Comparison of ENCODE assay signal across 19 mouse cellular contexts in the genomic region with DNA sequence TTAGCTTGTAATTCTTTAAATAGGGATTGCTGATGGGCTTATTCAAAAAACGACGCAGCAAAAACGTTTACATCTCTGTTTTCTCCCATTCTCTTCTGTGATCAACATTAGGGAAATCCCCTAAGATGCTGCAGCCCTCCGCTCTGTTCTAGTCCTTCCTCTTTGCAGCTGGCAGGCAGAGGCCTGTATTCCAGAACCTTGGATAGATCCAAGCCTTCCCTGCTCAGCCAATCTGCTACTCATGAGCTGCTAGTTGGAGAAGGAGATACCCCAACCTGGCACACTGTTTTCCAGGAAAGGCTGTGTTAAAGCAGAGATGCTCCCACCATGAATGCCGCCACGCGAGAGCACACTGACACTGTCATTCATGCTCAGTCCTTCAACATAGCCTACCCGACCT. TPM values are rescaled to one million over a fixed set of nuclear protein-coding genes. Genes with fewer than 3 reads are reported as not detected.
A peak's percentile ranks its signal among the peaks of the same experiment; 100 is the strongest.
DNase-seq lines count a peak whose midpoint lies in the region; ATAC-seq and TF ChIP-seq lines count a peak whose summit lies in the region.
"Had no signal": no experiment of that assay in that cellular context is flagged by ENCODE, and none has a peak within 500 bp of the region (broad histone marks: within the 10 kb centered on the region; RNA-seq: fewer than 3 reads in every experiment).

No protein-coding gene starts in this region.

- no peaks in the 10 kb centered on the region for H3K4me1 ChIP-seq in kidney, postnatal 0 days (replicated peaks; ENCODE audit: insufficient read depth, low read length)
- no peaks in the 10 kb centered on the region for H3K4me1 ChIP-seq in kidney, adult 2 months (ENCODE audit: control insufficient read depth, insufficient read depth, low read length)
- peaks cover 10% of the 10 kb centered on the region for H3K4me1 ChIP-seq in forebrain, embryonic 16.5 days (replicated peaks; ENCODE audit: control insufficient read depth, insufficient read depth, low read length)

- H3K27me3 ChIP-seq in kidney, postnatal 0 days (ENCODE audit: insufficient read depth, low read length), result peaks cover 16% of the 10 kb centered on the region
- H3K27me3 ChIP-seq in kidney, adult 2 months (replicated peaks; ENCODE audit: control insufficient read depth, insufficient read depth, low read length), result 0 out of 2 replicates have a peak, but pooled peaks cover 2% of the 10 kb centered on the region
- H3K27me3 ChIP-seq in splenic B cell, adult 2 months (ENCODE audit: control insufficient read depth, insufficient read depth, low read length, poor library complexity, severe bottlenecking), result no peaks in the 10 kb centered on the region
- no peaks in the 10 kb centered on the region for H3K27me3 ChIP-seq in forebrain, embryonic 16.5 days (replicated peaks; ENCODE audit: control insufficient read depth, insufficient read depth, low read length)

- H3K4me3 ChIP-seq in kidney, postnatal 0 days (replicated peaks; ENCODE audit: low read depth, low read length), result no peak overlapping the region
- H3K4me3 ChIP-seq in kidney, adult 2 months (ENCODE audit: insufficient read depth, low read depth, low read length), result no peak overlapping the region
- H3K4me3 ChIP-seq in forebrain, embryonic 16.5 days (replicated peaks; ENCODE audit: low read length), result no peak overlapping the region
- H3K4me3 ChIP-seq: embryonic facial prominence, embryonic 15.5 days; forebrain, embryonic 12.5 days; hindbrain, embryonic 12.5 days; lung, embryonic 15.5 days had no signal

- H3K4me2 ChIP-seq in kidney, postnatal 0 days (ENCODE audit: low read length), result no peak overlapping the region
- H3K4me2 ChIP-seq in forebrain, embryonic 16.5 days (ENCODE audit: low read length), result no peak overlapping the region
- H3K4me2 ChIP-seq: embryonic facial prominence, embryonic 15.5 days; forebrain, embryonic 12.5 days; hindbrain, embryonic 12.5 days; lung, embryonic 15.5 days had no signal

- no peak for TF ChIP-seq POLR2A in kidney, adult 2 months (IDR thresholded peaks at IDR 0.05; ENCODE audit: low read depth, low read length)

- H3K27ac ChIP-seq in kidney, postnatal 0 days, result no peak overlapping the region
- H3K27ac ChIP-seq in kidney, adult 2 months (ENCODE audit: insufficient read depth, low read depth, low read length), result no peak overlapping the region
- no peak overlapping the region for H3K27ac ChIP-seq in forebrain, embryonic 16.5 days (ENCODE audit: low read length)
- H3K27ac ChIP-seq: embryonic facial prominence, embryonic 15.5 days; forebrain, embryonic 12.5 days; hindbrain, embryonic 12.5 days; lung, embryonic 15.5 days; stomach, postnatal 0 days had no signal

- 37% methylated on average over 8 of the region's 8 CpGs for WGBS in kidney, postnatal 0 days
- 39% methylated on average over 8 of the region's 8 CpGs for WGBS in kidney, adult 2 months
- WGBS in forebrain, embryonic 16.5 days, result 46% methylated on average over 8 of the region's 8 CpGs

- no peak for TF ChIP-seq CTCF in kidney, postnatal 0 days (IDR thresholded peaks at IDR 0.05; ENCODE audit: low read depth)
- no peak for TF ChIP-seq CTCF in kidney, adult 2 months (conservative IDR thresholded peaks at IDR 0.05; ENCODE audit: insufficient read depth, insufficient read length, low read depth, low read length)

- no peaks in the 10 kb centered on the region for H3K9me3 ChIP-seq in kidney, postnatal 0 days (replicated peaks; ENCODE audit: low read length)
- no peaks in the 10 kb centered on the region for H3K9me3 ChIP-seq in forebrain, embryonic 16.5 days (ENCODE audit: control insufficient read depth, low read length)
- H3K9me3 ChIP-seq: embryonic facial prominence, embryonic 15.5 days; forebrain, embryonic 12.5 days; G1E; hindbrain, embryonic 12.5 days; lung, embryonic 15.5 days had no signal

- DNase-seq in kidney, postnatal 0 days (ENCODE audit: low spot score), result peak; percentile 75
- DNase-seq in kidney, adult 2 months, result no peak
- DNase-seq in lung, postnatal 10 days, result peak; percentile 19
- DNase-seq in lung, postnatal 25 days (ENCODE audit: low spot score), result no peak
- peak; percentile 36 for DNase-seq in embryo, embryonic 10.5 days (ENCODE audit: low spot score)
- peak; percentile 25 for DNase-seq in splenic B cell, adult 2 months (ENCODE audit: low read depth, low spot score)
- no peak for DNase-seq in cerebellum, adult 18-20 months
- DNase-seq: adrenal gland, postnatal 14 days; cerebellum, adult 9-11 months; liver; thymus, postnatal 14 days had no signal

- no peaks in the 10 kb centered on the region for H3K36me3 ChIP-seq in kidney, postnatal 0 days (ENCODE audit: insufficient read depth, low read length)
- no peaks in the 10 kb centered on the region for H3K36me3 ChIP-seq in kidney, adult 2 months (ENCODE audit: control insufficient read depth, insufficient read depth, low read length)
- no peaks in the 10 kb centered on the region for H3K36me3 ChIP-seq in splenic B cell, adult 2 months (ENCODE audit: control insufficient read depth, insufficient read depth, low read length, poor library complexity, severe bottlenecking)
- no peaks in the 10 kb centered on the region; the same call in 1 of the 2 replicates for H3K36me3 ChIP-seq in forebrain, embryonic 16.5 days (ENCODE audit: control insufficient read depth, insufficient read depth)
- H3K36me3 ChIP-seq: embryonic facial prominence, embryonic 15.5 days; forebrain, embryonic 12.5 days; G1E; hindbrain, embryonic 12.5 days; lung, embryonic 15.5 days had no signal

- no peak overlapping the region for H3K9ac ChIP-seq in kidney, postnatal 0 days (ENCODE audit: low read depth, low read length)
- H3K9ac ChIP-seq in forebrain, embryonic 16.5 days (replicated peaks; ENCODE audit: low read depth, low read length), result no peak overlapping the region
- H3K9ac ChIP-seq: embryonic facial prominence, embryonic 15.5 days; forebrain, embryonic 12.5 days; hindbrain, embryonic 12.5 days; lung, embryonic 15.5 days had no signal

- ATAC-seq in kidney, postnatal 0 days (replicated peaks; ENCODE audit: low FRiP score, low read depth), result no peak
- no peak for ATAC-seq in forebrain, embryonic 16.5 days
- ATAC-seq: intestine, embryonic 16.5 days had no signal

RNA-seq across cellular contexts. Expression of a gene that starts 4.4 kb away (rescaled TPM):
- polyA plus RNA-seq in kidney, postnatal 0 days (2015; fragmentation: Nextera tagmentation; extraction: Ambion mirVana), result 0.27 and 0.42 TPM in 2 replicates
- polyA plus RNA-seq in kidney, adult 2 months (2012; rRNA removed), result 0.84 and 1.1 TPM in 2 replicates
- polyA plus RNA-seq in forebrain, embryonic 16.5 days (2015; fragmentation: Nextera tagmentation; extraction: Ambion mirVana), result 57.2 and 64.8 TPM in 2 replicates
- polyA plus RNA-seq: G1E had no signal

Comparison
In these comparisons a context has a peak if more than half of its experiments do, and no peak if none do; other contexts are left out.
1. DNase-seq: peak in kidney, postnatal 0 days (single experiment), lung, postnatal 10 days (single experiment), embryo, embryonic 10.5 days (single experiment) and splenic B cell, adult 2 months (single experiment); none in kidney, adult 2 months (single experiment), lung, postnatal 25 days (single experiment) and cerebellum, adult 18-20 months (0 of 2).
2. RNA of a gene that starts 4.4 kb away (polyA plus RNA-seq): 57.2 to 64.8 TPM in forebrain, embryonic 16.5 days; 0.84 to 1.1 TPM in kidney, adult 2 months and 0.27 to 0.42 TPM in kidney, postnatal 0 days; every median in the first group is over 10 times any median in the second.